In genomic region chr15:7723770-7724169, GRCm38 (mm10) we compare ENCODE assay signal across 35 mouse cellular contexts.
"Had no signal": no experiment of that assay in that cellular context is flagged by ENCODE, and none has a peak within 500 bp of the region (broad histone marks: within the 10 kb centered on the region; RNA-seq: fewer than 3 reads in every experiment).

No protein-coding gene starts in this region.

- ATAC-seq: hindbrain, embryonic 16.5 days; hindbrain, postnatal 0 days; inflammation-experienced regulatory T-cells, adult 6 months; intestine, embryonic 15.5 days; intestine, embryonic 16.5 days; intestine, postnatal 0 days had no signal

- H3K9ac ChIP-seq: heart, embryonic 12.5 days; heart, embryonic 13.5 days; heart, embryonic 15.5 days; hindbrain, embryonic 12.5 days; hindbrain, embryonic 13.5 days; hindbrain, embryonic 14.5 days; hindbrain, embryonic 15.5 days; intestine, embryonic 15.5 days; kidney, embryonic 15.5 days had no signal

- H3K4me3 ChIP-seq: heart, embryonic 10.5 days; heart, embryonic 12.5 days; heart, embryonic 13.5 days; heart, embryonic 15.5 days; hindbrain, embryonic 10.5 days; hindbrain, embryonic 12.5 days; hindbrain, embryonic 13.5 days; hindbrain, embryonic 15.5 days; intestine, embryonic 15.5 days; kidney, embryonic 15.5 days; layer of hippocampus, adult 2 months had no signal

- H3K27ac ChIP-seq: heart, embryonic 10.5 days; heart, embryonic 13.5 days; heart, embryonic 15.5 days; hindbrain, embryonic 10.5 days; hindbrain, embryonic 12.5 days; hindbrain, embryonic 13.5 days; hindbrain, embryonic 14.5 days; hindbrain, embryonic 15.5 days; hindbrain, postnatal 0 days; intestine, embryonic 15.5 days; kidney, embryonic 15.5 days; kidney, postnatal 0 days; layer of hippocampus, adult 2 months had no signal

- H3K9me3 ChIP-seq: heart, embryonic 10.5 days; heart, embryonic 12.5 days; heart, embryonic 13.5 days; heart, embryonic 15.5 days; hindbrain, embryonic 10.5 days; hindbrain, embryonic 12.5 days; hindbrain, embryonic 13.5 days; hindbrain, embryonic 15.5 days; intestine, embryonic 15.5 days; kidney, embryonic 15.5 days had no signal

- H3K4me1 ChIP-seq: heart, embryonic 10.5 days; heart, embryonic 12.5 days; heart, embryonic 13.5 days; heart, embryonic 15.5 days; hindbrain, embryonic 10.5 days; hindbrain, embryonic 12.5 days; hindbrain, embryonic 13.5 days; hindbrain, embryonic 15.5 days; intestine, embryonic 15.5 days; kidney, embryonic 15.5 days had no signal

- DNase-seq: heart, postnatal 10 days; heart, postnatal 14 days; heart, postnatal 36 days; heart, postnatal 4 days; kidney, adult 11 months; kidney, adult 18-20 months; kidney, adult 2 months; kidney, adult 8-10 months; kidney, adult 9 months; kidney, postnatal 10 days; kidney, postnatal 14 days; kidney, postnatal 25 days; kidney, postnatal 36 days; kidney, postnatal 4 days; layer of hippocampus, adult 9-11 months; layer of hippocampus, postnatal 36 days had no signal

- H3K36me3 ChIP-seq: heart, embryonic 10.5 days; heart, embryonic 12.5 days; heart, embryonic 13.5 days; heart, embryonic 15.5 days; hindbrain, embryonic 10.5 days; hindbrain, embryonic 12.5 days; hindbrain, embryonic 13.5 days; hindbrain, embryonic 15.5 days; intestine, embryonic 15.5 days; kidney, embryonic 15.5 days had no signal

- H3K4me2 ChIP-seq: heart, embryonic 11.5 days; heart, embryonic 12.5 days; heart, embryonic 13.5 days; heart, embryonic 15.5 days; hindbrain, embryonic 12.5 days; hindbrain, embryonic 13.5 days; hindbrain, embryonic 14.5 days; hindbrain, embryonic 15.5 days; intestine, embryonic 15.5 days; kidney, embryonic 15.5 days had no signal

- H3K27me3 ChIP-seq: heart, embryonic 12.5 days; heart, embryonic 15.5 days; hindbrain, embryonic 12.5 days; hindbrain, embryonic 13.5 days; hindbrain, embryonic 15.5 days; intestine, embryonic 15.5 days; kidney, embryonic 15.5 days had no signal
